Mouse (Mus musculus) neural tube, embryonic 13.5 days (tissue): Measurements from ENCODE around the gene Ccdc124. TPM values are rescaled to one million over a fixed set of nuclear protein-coding genes. Genes with fewer than 3 reads are reported as not detected.

Source experiments
- ATAC-seq: fragments of 200-750 bp; cut with Nextera tagmentation; 2 replicates; pipeline ENCODE4 v1.8.0; 2017; ENCODE audit warnings: low read depth, mild to moderate bottlenecking, moderate TSS enrichment, moderate library complexity
- H3K27ac ChIP-seq: fragments of 300-500 bp; sonication (generic); replicated peaks from 2 replicates; pipeline ENCODE4 v1.5.1; 2015; ENCODE audit warnings: moderate library complexity, mild to moderate bottlenecking, inconsistent platforms
- H3K27me3 ChIP-seq: fragments of 300-500 bp; sonication (generic); 2 replicates; pipeline ENCODE4 v1.6.1; 2015; ENCODE audit warnings: mild to moderate bottlenecking, inconsistent platforms
- H3K36me3 ChIP-seq: fragments of 300-500 bp; sonication (generic); 2 replicates; pipeline ENCODE4 v1.6.1; 2015; ENCODE audit warnings: mild to moderate bottlenecking, inconsistent platforms
- H3K4me1 ChIP-seq: fragments of 300-500 bp; sonication (generic); replicated peaks from 2 replicates; pipeline ENCODE4 v1.6.1; 2015; ENCODE audit warnings: inconsistent platforms
- H3K4me2 ChIP-seq: fragments of 300-500 bp; sonication (generic); 2 replicates; pipeline ENCODE4 v1.6.1; 2015; ENCODE audit warnings: inconsistent platforms, mild to moderate bottlenecking, moderate library complexity
- H3K4me3 ChIP-seq: fragments of 300-500 bp; sonication (generic); 2 replicates; pipeline ENCODE4 v1.5.1; 2015; ENCODE audit warnings: mild to moderate bottlenecking, inconsistent platforms
- H3K9ac ChIP-seq: fragments of 300-500 bp; sonication (generic); 2 replicates; pipeline ENCODE4 v1.6.1; 2015; ENCODE audit warnings: moderate library complexity, mild to moderate bottlenecking, inconsistent platforms
- H3K9me3 ChIP-seq: fragments of 300-500 bp; sonication (generic); 2 replicates; pipeline ENCODE4 v1.6.1; 2016; ENCODE audit warnings: inconsistent platforms
- WGBS: fragments of 180-500 bp; shearing (Covaris S2); methylation state at CpG from one replicate; pipeline ENCODE4 v1.1.7; 2015; 5-methylcytosine and 5-hydroxymethylcytosine counted together
- polyA plus RNA-seq: library from polyadenylated mRNA; unstranded; fragments of >200 nt; fragmentation: Nextera tagmentation; extraction: Ambion mirVana; gene quantifications from 2 replicates; pipeline ENCODE4 v1.2.1, GENCODE M21; 2015

Ccdc124 gene
- polyA plus RNA-seq, 1 experiment from 2014 or later = 156 TPM

DNA sequence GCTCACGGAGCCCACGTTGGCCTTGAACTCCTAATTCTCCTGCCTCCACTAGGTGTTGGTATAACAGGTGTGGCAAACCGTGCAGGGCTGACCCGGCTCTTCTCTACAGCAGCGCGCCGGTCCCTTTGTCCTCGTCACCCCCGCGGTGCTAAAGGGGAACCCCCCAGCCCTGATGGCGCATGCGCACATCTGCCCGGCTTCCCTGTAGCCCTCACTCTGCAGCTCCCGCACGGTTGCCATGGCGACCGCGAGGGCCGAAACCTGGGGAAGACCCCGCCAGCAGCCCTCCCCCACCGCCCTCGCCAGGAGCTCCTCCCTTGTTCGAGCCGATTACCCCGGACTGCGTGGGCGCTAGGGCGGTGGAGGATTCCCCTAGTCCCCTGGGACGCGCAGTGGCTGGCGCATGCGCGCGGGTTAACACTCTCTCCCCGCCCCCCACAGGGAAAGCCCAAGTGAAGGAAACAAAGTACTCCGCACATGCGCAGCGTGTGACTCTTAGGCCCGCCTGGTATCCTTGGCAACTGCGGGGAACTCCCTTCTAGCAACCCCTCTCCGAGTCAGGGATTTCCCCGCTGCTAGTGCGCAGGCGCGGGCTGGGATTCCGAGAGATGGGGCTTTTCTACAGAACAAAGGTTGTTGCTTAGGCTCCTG is 8.3 kb downstream of the Ccdc124 start:
- ATAC-seq = peak; percentile 81
- under 1% methylated on average over 46 of the region's 46 CpGs for WGBS
- peaks cover 74% of the 10 kb centered on the region for H3K4me1 ChIP-seq

DNA sequence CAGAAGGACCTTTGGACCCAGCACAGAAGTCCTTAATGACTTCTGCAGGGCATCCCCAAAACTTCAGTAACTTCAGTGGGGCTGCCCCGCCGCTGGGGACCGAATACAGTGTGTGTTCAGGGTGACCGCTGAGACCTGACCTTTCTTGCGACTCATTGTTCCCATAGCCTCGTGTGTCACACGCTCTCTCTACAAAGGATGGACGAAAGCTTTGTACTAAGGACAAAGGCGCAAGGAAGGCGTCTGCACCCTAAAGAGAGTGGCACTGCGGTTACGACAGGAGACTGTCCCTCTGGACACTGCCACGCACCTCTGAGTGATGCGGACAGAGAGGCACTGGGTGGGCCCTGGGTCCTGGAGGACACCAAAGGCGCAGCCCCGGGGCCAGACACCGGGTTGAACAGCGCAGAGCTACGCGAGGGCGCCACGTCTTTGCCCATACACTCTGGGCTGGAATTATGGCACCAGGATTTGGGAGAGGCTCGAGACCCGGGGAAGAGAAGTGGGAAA is 9.0 kb downstream of the Ccdc124 start:
- Histone ChIP-seq H3K27me3 (peaks cover 17% of the 10 kb centered on the region; the same call in 1 of the 2 replicates), H3K36me3 (peaks cover 8% of the 10 kb centered on the region), H3K9me3 (no peaks in the 10 kb centered on the region), H3K27ac (peak overlapping the region; percentile 97), H3K4me1 (peaks cover 72% of the 10 kb centered on the region), H3K4me3 (peak overlapping the region; percentile 58), H3K9ac (peak overlapping the region; percentile 80), H3K4me2 (peak overlapping the region; percentile 96)
- WGBS = under 1% methylated on average over 24 of the region's 24 CpGs
- ATAC-seq = peak; percentile 21

More for the DNA sequence above, 8.3 kb downstream of the Ccdc124 start:
- Histone ChIP-seq H3K9me3 (no peaks in the 10 kb centered on the region), H3K27ac (peak overlapping the region; percentile 97), H3K4me3 (peak overlapping the region; percentile 58), H3K36me3 (peaks cover 8% of the 10 kb centered on the region), H3K9ac (peak overlapping the region; percentile 80), H3K4me2 (peak overlapping the region; percentile 96), H3K27me3 (peaks cover 17% of the 10 kb centered on the region; the same call in 1 of the 2 replicates)

DNA sequence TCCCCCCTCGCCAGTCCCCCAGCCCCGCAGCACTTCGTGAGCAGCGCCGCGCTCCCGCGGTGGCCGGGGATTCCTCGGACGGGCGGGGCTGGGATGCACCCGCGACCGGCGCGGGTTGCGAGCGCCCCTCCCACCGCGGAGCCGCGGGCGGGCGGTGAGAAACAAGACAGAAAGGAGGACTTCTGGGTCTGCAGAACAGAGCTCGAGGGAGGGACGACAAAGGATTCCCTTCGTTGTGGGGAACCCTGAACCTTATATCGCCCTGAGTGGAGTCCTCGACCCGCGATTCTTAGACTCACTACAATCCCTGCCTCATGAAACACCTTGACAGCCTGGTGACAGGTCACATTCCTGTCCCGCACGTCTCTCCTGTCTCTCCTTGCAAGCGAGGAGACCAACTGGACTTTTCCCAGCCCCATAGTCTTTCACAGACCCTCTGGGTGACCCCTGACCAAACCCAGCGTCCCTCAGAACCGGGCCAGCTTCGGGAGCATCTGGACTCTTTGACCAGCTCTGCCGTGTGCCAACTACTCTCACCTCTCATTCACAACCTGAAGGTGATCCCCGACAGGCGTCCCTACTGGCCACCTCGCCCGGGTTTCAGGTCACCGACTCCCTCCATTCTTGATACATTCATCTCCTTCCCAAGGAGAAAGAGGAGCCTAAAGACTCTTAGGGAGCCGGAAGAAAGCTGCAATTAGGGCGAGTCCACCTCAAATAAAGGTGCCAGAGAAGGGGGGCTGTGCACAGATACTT is 9.6 kb downstream of the Ccdc124 start:
- H3K4me3 ChIP-seq = peak overlapping the region; percentile 58
- H3K9ac ChIP-seq = peak overlapping the region; percentile 80
- peak overlapping the region; percentile 96 for H3K4me2 ChIP-seq
- peaks cover 17% of the 10 kb centered on the region; the same call in 1 of the 2 replicates for H3K27me3 ChIP-seq
- peak overlapping the region; percentile 97 for H3K27ac ChIP-seq
- 1% methylated on average over 46 of the region's 46 CpGs for WGBS
- H3K9me3 ChIP-seq = no peaks in the 10 kb centered on the region
- H3K4me1 ChIP-seq = peaks cover 68% of the 10 kb centered on the region
- peaks cover 8% of the 10 kb centered on the region for H3K36me3 ChIP-seq
- no peak for ATAC-seq

DNA sequence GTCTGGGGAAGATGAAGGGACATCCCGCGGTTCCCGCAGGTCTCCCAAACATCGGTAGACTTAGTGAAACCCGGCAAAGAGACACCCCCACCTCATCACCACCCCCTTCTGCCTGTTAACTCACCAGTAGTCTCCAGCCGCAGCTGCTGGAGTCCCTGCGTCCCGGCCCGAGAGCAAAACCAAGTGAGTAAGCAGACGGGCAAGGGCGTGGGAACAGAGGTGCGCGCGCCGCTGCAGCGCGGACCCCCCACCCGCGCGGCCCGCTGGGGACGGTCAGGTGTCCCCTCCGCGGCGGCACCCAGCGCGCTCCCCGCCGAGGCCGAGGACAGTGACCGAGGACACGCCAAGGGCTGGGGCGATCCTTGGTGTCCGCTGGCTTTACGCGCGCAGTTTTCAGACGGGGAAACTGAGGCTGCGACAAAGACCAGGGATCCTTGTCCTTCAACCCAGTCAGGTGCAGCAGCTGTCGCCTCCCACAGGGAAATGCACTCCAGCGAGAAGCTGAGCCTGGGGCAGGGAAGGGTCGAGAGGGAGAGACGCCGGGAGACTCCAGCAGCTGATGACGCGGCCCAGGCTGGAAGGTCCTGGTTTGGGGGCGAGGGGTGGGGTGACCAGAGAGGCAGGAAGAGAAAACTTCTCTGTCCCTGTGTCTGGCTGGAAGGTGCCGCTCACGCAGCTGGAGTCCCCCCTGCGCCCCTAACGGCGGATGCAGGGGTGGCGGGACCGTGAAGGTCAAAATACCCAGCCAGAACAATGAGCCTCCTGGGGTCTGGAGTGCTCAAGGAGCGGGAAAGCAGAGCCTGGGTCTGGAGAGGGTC is 10.7 kb downstream of the Ccdc124 start, which contains the start of gene Kcnn1:
TSS of gene Kcnn1 (minus strand) at position 435 of the 818 bp plus-strand sequence.
- H3K9ac ChIP-seq = peak within 1 kb of the TSS; percentile 80
- H3K4me2 ChIP-seq = peak within 1 kb of the TSS; percentile 96
- peaks cover 66% of the 10 kb centered on the region for H3K4me1 ChIP-seq
- H3K27ac ChIP-seq = peak within 1 kb of the TSS; percentile 97
- H3K27me3 ChIP-seq = peaks cover 17% of the 10 kb centered on the region; the same call in 1 of the 2 replicates
- peaks cover 6% of the 10 kb centered on the region for H3K36me3 ChIP-seq
- WGBS = under 1% methylated on average over 55 of the region's 55 CpGs
- H3K4me3 ChIP-seq = peak within 1 kb of the TSS; percentile 58
- no peak for ATAC-seq
- H3K9me3 ChIP-seq = no peaks in the 10 kb centered on the region

DNA sequence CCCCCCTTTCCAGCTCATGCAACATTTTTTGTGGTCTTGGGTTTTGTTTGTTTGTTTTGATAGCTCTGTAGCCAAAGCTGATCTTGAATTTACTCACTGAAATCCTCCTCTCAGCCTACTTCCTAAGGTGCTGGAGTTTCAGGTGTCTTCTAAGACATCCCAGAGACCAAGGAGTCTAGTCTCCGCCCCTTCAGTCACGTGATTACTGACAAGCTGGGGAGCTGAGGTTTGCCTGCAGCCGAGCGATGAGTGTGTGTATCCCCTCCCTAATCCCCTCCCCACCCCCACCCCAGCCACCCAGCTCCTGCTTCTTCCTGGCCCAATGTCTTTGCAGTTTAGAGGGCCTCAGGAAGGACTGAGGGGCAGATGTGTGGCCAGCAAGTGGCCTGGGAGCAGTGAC is 16.2 kb downstream of the Ccdc124 start:
- H3K27ac ChIP-seq = no peak overlapping the region
- H3K27me3 ChIP-seq = peaks cover 13% of the 10 kb centered on the region; the same call in 1 of the 2 replicates
- peak overlapping the region; percentile 69; the same call in 1 of the 2 replicates for H3K4me2 ChIP-seq
- ATAC-seq = no peak
- no peaks in the 10 kb centered on the region for H3K9me3 ChIP-seq
- H3K4me1 ChIP-seq = peaks cover 57% of the 10 kb centered on the region
- H3K36me3 ChIP-seq = peaks cover 11% of the 10 kb centered on the region; the same call in 1 of the 2 replicates
- no peak overlapping the region for H3K4me3 ChIP-seq
- H3K9ac ChIP-seq = peak overlapping the region; percentile 26; the same call in 1 of the 2 replicates
- WGBS = 7% methylated on average over 4 of the region's 4 CpGs

DNA sequence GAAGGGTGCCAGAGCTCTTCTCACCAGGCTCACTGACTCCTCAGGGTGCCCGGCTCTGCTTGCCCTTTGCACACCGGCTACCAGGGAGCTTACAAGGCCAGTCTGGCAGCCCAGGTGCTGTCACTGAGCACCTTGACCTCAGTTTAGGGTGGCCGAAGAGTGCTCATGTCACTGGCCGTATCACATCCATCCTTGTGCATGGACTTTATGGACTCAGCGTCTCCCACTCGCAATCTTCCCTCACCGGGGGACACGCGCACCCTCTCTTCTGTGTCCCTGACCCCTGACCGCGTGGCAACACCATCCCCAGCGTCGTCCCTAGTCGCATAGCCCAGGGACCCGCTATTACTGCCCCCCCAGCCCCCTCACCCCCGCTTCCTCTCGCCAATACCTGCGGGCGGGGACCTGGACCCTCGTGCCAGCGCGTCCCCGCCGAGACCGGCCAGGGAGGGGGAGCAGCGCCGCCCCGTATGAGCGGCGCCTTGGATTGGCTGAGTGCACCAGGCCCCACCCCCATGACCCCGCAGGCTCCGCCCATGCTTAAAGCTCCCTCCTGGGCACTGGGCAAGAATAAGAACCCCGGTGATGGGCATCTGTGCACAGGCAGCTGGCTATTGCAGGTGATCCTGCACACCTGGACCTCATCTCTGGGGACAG is 17.1 kb downstream of the Ccdc124 start:
- peak; percentile 75 for ATAC-seq
- peak overlapping the region; percentile 65 for H3K9ac ChIP-seq

DNA sequence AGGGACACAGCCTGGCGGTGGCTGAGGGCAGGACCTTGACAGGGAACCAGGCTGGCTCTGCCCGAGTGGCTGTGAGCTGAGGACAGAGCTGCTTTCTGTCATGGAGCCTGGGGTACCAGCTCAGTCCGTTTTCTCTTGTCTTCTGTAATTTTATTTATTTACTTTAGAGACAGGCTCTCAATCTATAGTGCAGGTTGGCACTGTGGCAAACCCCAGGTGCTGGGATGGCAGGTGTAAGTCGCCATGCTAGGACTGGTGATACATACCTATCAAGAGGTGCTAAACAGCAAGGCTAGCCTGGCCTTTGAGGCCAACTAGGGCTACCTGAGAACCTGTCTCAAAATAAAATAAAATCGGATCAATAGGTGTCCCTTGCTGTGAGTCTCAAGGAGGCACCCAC is 17.7 kb downstream of the Ccdc124 start:
- H3K27me3 ChIP-seq = no peaks in the 10 kb centered on the region
- no peak overlapping the region for H3K27ac ChIP-seq
- no peaks in the 10 kb centered on the region for H3K9me3 ChIP-seq
- peaks cover 52% of the 10 kb centered on the region for H3K4me1 ChIP-seq
- H3K4me3 ChIP-seq = peak overlapping the region; percentile 47
- peak overlapping the region; percentile 69 for H3K4me2 ChIP-seq
- peaks cover 14% of the 10 kb centered on the region; the same call in 1 of the 2 replicates for H3K36me3 ChIP-seq
- no peak for ATAC-seq
- peak overlapping the region; percentile 8; the same call in 1 of the 2 replicates for H3K9ac ChIP-seq
- 68% methylated on average over 5 of the region's 5 CpGs for WGBS

More for the DNA sequence above, 17.1 kb downstream of the Ccdc124 start:
- Histone ChIP-seq H3K4me1 (peaks cover 56% of the 10 kb centered on the region), H3K4me2 (peak overlapping the region; percentile 69), H3K9me3 (no peaks in the 10 kb centered on the region), H3K36me3 (peaks cover 14% of the 10 kb centered on the region; the same call in 1 of the 2 replicates), H3K27ac (no peak overlapping the region; the same call in 1 of the 2 replicates), H3K27me3 (0 out of 2 replicates have a peak, but pooled peaks cover 5% of the 10 kb centered on the region), H3K4me3 (peak overlapping the region; percentile 47)
- 6% methylated on average over 33 of the region's 33 CpGs for WGBS

DNA sequence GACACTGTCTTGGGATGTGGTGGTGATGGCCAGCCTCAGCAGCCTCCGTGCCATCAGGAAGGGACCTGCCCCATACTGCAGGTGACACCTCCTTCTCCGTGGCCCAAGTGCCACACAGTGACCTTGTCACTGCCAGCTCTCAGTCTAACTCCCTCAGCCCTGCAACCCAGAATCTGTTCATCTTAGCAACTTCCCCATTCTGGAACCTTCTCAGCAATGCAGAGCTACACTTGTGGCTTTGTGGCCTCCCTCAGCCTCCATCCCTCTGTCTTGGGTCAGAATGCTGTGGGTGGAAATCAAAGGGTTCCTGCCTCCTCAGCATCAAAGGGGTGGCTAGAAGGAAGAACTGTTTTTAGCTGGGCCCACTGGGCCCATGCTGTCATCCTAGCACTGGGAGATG is 19.9 kb downstream of the Ccdc124 start:
- peaks cover 16% of the 10 kb centered on the region; the same call in 1 of the 2 replicates for H3K36me3 ChIP-seq
- H3K27me3 ChIP-seq = no peaks in the 10 kb centered on the region
- H3K4me2 ChIP-seq = no peak overlapping the region
- H3K4me1 ChIP-seq = peaks cover 49% of the 10 kb centered on the region
- no peak overlapping the region for H3K27ac ChIP-seq
- no peak for ATAC-seq
- WGBS = 91% methylated on average over 2 of the region's 2 CpGs
- no peaks in the 10 kb centered on the region for H3K9me3 ChIP-seq
- no peak overlapping the region for H3K9ac ChIP-seq
- H3K4me3 ChIP-seq = no peak overlapping the region

DNA sequence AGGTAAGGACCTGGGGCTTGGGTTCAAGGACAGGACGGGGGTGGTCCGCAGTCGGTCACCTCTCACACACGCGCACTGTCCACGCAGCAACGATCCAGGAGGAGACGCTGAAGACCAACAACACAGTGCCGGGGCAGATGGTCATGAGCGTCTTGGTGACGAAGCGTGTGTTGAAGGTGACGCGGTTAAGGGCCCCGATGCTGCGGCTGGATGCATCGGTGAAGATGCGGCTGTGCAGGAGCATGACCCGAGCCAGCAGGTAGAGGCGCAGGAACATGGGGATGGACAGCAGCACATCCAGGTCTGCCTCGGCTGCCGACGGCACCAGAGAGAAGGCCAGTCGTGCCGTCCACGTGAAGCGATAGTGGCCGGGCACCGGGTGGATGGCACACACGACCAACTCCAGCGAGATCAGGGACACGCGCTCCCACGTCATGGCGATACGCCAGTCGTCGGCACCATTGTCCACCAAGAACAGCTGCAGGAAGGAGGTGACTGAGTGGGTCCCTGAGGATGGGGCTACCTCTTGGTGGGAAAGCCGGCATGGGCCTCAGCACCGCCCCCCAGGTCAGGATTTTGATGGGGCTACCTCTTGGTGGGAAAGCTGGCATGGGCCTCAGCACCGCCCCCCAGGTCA is 21.0 kb downstream of the Ccdc124 start:
- H3K4me3 ChIP-seq = no peak overlapping the region
- 94% methylated on average over 41 of the region's 41 CpGs for WGBS
- ATAC-seq = no peak
- no peak overlapping the region for H3K27ac ChIP-seq
- H3K9ac ChIP-seq = no peak overlapping the region
- H3K4me2 ChIP-seq = no peak overlapping the region
- no peaks in the 10 kb centered on the region for H3K9me3 ChIP-seq
- H3K36me3 ChIP-seq = peaks cover 16% of the 10 kb centered on the region; the same call in 1 of the 2 replicates
- no peaks in the 10 kb centered on the region for H3K27me3 ChIP-seq
- peaks cover 39% of the 10 kb centered on the region for H3K4me1 ChIP-seq

DNA sequence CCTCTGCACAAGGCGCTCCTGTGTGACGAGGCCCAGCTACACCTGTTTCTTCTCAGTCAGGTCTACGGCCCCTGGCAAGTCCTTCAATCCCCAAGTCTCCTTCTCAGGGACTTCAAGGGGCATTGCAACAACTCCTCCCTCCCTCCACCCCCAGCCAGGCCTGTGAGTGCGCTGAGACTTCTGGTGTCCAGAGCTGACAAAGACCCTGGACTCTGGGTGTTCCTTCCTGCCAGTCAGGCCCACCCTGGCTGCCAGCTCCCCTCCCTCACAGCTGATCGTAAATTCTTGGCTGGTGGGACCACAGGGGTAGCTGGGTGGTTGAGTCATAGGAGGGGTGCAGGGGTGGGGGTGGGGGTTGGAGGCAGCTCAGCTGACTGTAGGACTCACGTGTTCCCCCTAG is 21.9 kb downstream of the Ccdc124 start:
- Histone ChIP-seq H3K4me1 (peaks cover 30% of the 10 kb centered on the region), H3K9me3 (no peaks in the 10 kb centered on the region), H3K9ac (no peak overlapping the region), H3K4me2 (no peak overlapping the region), H3K4me3 (no peak overlapping the region), H3K36me3 (peaks cover 16% of the 10 kb centered on the region; the same call in 1 of the 2 replicates), H3K27me3 (no peaks in the 10 kb centered on the region), H3K27ac (no peak overlapping the region)
- 49% methylated on average over 6 of the region's 6 CpGs for WGBS
- ATAC-seq = no peak
